In genomic region chr7:36695791-36696241, GRCm38 (mm10) we compare ENCODE assay signal across 8 mouse cellular contexts. TPM values are rescaled to one million over a fixed set of nuclear protein-coding genes. Genes with fewer than 3 reads are reported as not detected.
DNase-seq lines count a peak whose midpoint lies in the region; ATAC-seq lines count a peak whose summit lies in the region.

No protein-coding gene starts in this region.

- ATAC-seq in forebrain, embryonic 13.5 days = no peak
- no peak for ATAC-seq in limb, embryonic 11.5 days (ENCODE audit: insufficient number of reproducible peaks, low FRiP score, low TSS enrichment, low read depth)
- ATAC-seq in midbrain, embryonic 15.5 days (replicated peaks) = no peak

- H3K4me1 ChIP-seq in forebrain, embryonic 13.5 days = peaks cover 50% of the 10 kb centered on the region
- H3K4me1 ChIP-seq in limb, embryonic 11.5 days (ENCODE audit: control insufficient read depth, insufficient read depth, low read length) = peaks cover 9% of the 10 kb centered on the region
- peaks cover 37% of the 10 kb centered on the region for H3K4me1 ChIP-seq in midbrain, embryonic 15.5 days

- peaks cover 58% of the 10 kb centered on the region for H3K27me3 ChIP-seq in forebrain, embryonic 13.5 days
- peaks cover 42% of the 10 kb centered on the region for H3K27me3 ChIP-seq in limb, embryonic 11.5 days (ENCODE audit: control insufficient read depth, insufficient read depth, low read length)
- H3K27me3 ChIP-seq in midbrain, embryonic 15.5 days (replicated peaks) = peaks cover 46% of the 10 kb centered on the region

- H3K9ac ChIP-seq in forebrain, embryonic 13.5 days = peak overlapping the region; percentile 76
- peak overlapping the region; percentile 58 for H3K9ac ChIP-seq in limb, embryonic 11.5 days (ENCODE audit: low read length)
- peak overlapping the region; percentile 23; the same call in 1 of the 2 replicates for H3K9ac ChIP-seq in midbrain, embryonic 15.5 days

- H3K36me3 ChIP-seq in forebrain, embryonic 13.5 days (ENCODE audit: poor library complexity, severe bottlenecking) = no peaks in the 10 kb centered on the region
- no peaks in the 10 kb centered on the region for H3K36me3 ChIP-seq in limb, embryonic 11.5 days (ENCODE audit: control insufficient read depth, insufficient read depth, low read length)
- H3K36me3 ChIP-seq in midbrain, embryonic 15.5 days (replicated peaks) = no peaks in the 10 kb centered on the region

- under 1% methylated on average over 40 of the region's 42 CpGs for WGBS in forebrain, embryonic 13.5 days
- under 1% methylated on average over 42 of the region's 42 CpGs for WGBS in limb, embryonic 11.5 days
- WGBS in midbrain, embryonic 15.5 days = under 1% methylated on average over 42 of the region's 42 CpGs

- DNase-seq in adrenal gland, adult (ENCODE audit: inconsistent age in 2 of 2, low spot score in 1 of 2) = peak; percentile 57 to 82
- DNase-seq in adrenal gland, postnatal 4 days (ENCODE audit: low spot score in 2 of 2) = no peak
- peak; percentile 58 for DNase-seq in adrenal gland, postnatal 10 days
- peak; percentile 57 to 75 for DNase-seq in heart, postnatal 36 days
- DNase-seq in limb, embryonic 11.5 days (ENCODE audit: low spot score) = peak; percentile 77
- DNase-seq in urinary bladder, postnatal 4 days (ENCODE audit: low spot score in 2 of 2) = peak; percentile 54 to 76

- peak overlapping the region; percentile 96 for H3K4me2 ChIP-seq in forebrain, embryonic 13.5 days
- H3K4me2 ChIP-seq in limb, embryonic 11.5 days (ENCODE audit: low read depth, severe bottlenecking) = peak overlapping the region; percentile 98
- H3K4me2 ChIP-seq in midbrain, embryonic 15.5 days = peak overlapping the region; percentile 99

- no peaks in the 10 kb centered on the region for H3K9me3 ChIP-seq in forebrain, embryonic 13.5 days (replicated peaks)
- H3K9me3 ChIP-seq in limb, embryonic 11.5 days (ENCODE audit: control insufficient read depth, low read length) = no peaks in the 10 kb centered on the region
- no peaks in the 10 kb centered on the region for H3K9me3 ChIP-seq in midbrain, embryonic 15.5 days

- H3K4me3 ChIP-seq in forebrain, embryonic 13.5 days = peak overlapping the region; percentile 81
- H3K4me3 ChIP-seq in limb, embryonic 11.5 days (ENCODE audit: low read depth, low read length) = peak overlapping the region; percentile 74
- peak overlapping the region; percentile 92 for H3K4me3 ChIP-seq in midbrain, embryonic 15.5 days

- no peak overlapping the region for H3K27ac ChIP-seq in forebrain, embryonic 13.5 days
- H3K27ac ChIP-seq in limb, embryonic 11.5 days (replicated peaks; ENCODE audit: low read depth, low read length) = no peak overlapping the region; the same call in 1 of the 2 replicates
- H3K27ac ChIP-seq in midbrain, embryonic 15.5 days = no peak overlapping the region

- intact Hi-C loops in heart, postnatal 36 days (cut with DNase I) = loop anchor here (10.0 kb wide), 2 partner anchors 621 to 941 kb away; partner anchors contain the start of gene Dpy19l3

RNA-seq across cellular contexts. Expression of gene Tshz3, which starts 2.1 kb away (rescaled TPM):
- 1 to 10 TPM; 8.0 to 9.0 TPM for total RNA-seq in adrenal gland, postnatal 4 days (2021)
- 1 to 10 TPM; 5.1 to 6.1 TPM for total RNA-seq in adrenal gland, postnatal 10 days (2021)
- 11.3 TPM in 2 replicates for polyA plus RNA-seq in forebrain, embryonic 13.5 days (2015; fragmentation: Nextera tagmentation; extraction: Ambion mirVana)
- total RNA-seq in heart, postnatal 36 days (2021) = 1 to 10 TPM; 3.4 to 4.2 TPM
- 10.9 and 11.0 TPM in 2 replicates for polyA plus RNA-seq in limb, embryonic 11.5 days (2014; fragmentation: Nextera tagmentation; extraction: Ambion mirVana)
- polyA plus RNA-seq in midbrain, embryonic 15.5 days (2015; fragmentation: Nextera tagmentation; extraction: Ambion mirVana) = 9.8 and 11.1 TPM in 2 replicates

Comparison
In these comparisons a context has a peak if more than half of its experiments do, and no peak if none do; other contexts are left out.
1. DNase-seq: peak in adrenal gland, adult (2 of 2), adrenal gland, postnatal 10 days (single experiment), heart, postnatal 36 days (2 of 2), limb, embryonic 11.5 days (single experiment) and urinary bladder, postnatal 4 days (2 of 2); none in adrenal gland, postnatal 4 days (0 of 2).
2. H3K9ac ChIP-seq: peak in every context shown above with its lines; median percentile 76 in forebrain, embryonic 13.5 days; 58 in limb, embryonic 11.5 days; 23 in midbrain, embryonic 15.5 days.
3. Peak in every context shown above with its lines, with median percentiles within 50 percentile points of each other: H3K4me2 ChIP-seq and H3K4me3 ChIP-seq.